Mouse (Mus musculus) adrenal gland, adult 2 months (tissue): ENCODE results near the gene Timp2. TPM values are rescaled to one million over a fixed set of nuclear protein-coding genes. Genes with fewer than 3 reads are reported as not detected.

Experiments
- DNase-seq: peaks from one replicate; pipeline ENCODE4 v3.0.0; 2021
- polyA plus RNA-seq: library from polyadenylated mRNA; depleted of rRNA; stranded (reverse); fragments of >200 nt; gene quantifications from 2 replicates; pipeline ENCODE4 v1.2.3, GENCODE M21; 2012
- total RNA-seq, 2 experiments: library from RNA; stranded (reverse); gene quantifications; 2 replicates each; pipeline ENCODE4 v1.2.3; 2021

The Timp2 gene
- total and polyA plus RNA-seq, 3 experiments, result 79.4 to 198 (median 89.7) TPM

DNA sequence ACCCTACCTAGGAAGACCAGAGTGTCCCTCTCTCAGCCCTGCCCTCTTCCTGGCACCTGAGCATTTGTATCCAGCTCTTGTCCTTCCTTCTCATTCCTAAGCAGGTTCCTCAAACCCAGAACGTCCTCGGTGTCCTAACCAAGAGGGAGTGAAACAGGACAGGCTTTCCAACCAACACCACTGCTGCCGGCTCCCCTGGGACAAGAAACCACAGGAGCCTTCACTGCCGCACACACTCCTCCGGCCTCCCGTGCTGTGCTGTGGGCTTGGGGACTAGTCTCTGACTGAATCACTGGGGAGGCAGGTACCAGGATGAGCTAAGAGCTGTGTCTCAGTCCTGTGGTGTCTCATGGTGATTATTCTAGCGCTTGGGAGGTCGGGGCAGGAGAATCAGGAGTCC, 14.1 kb upstream of the Timp2 start:
- DNase-seq, result no peak

DNA sequence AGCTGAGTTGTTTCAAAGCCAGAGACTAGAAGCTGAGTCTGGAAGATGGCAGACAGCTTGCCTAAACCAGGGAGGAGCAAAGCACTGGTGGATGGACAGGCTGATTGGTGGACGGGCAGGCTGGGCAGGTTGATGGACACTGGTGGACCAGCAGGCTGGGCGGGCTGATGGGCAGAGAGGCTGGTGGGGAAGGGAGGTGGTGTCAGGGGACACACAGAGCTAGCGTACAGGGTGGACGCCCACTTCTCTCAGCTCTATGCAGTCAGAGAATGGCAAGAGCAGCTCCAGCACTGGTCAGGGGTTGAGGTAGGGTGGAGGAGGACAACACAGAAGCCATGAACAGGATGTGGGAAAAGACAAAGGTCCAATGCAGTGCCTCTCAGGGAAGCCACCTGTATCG, 13.7 kb upstream of the Timp2 start:
- DNase-seq, result no peak

DNA sequence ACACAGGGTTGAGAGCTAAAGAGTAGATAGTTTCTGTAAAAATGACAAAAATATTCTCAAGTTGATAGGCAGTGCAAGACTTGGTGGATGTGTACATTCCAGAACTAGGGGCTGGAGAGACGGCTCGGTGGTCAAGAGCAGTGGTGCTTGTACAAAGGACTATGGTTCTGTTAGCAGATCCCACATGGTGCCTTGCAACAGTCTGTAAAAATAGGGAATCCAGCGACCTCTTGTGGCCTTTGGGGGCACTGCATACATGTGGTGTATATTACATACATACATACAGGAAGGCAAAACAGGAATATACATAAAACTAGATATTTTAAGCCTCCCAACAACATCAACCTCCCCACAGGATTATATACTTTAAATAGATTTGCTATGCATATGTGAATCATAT, 12.8 kb upstream of the Timp2 start:
- no peak for DNase-seq

- DNase-seq, result no peak
These were observed 11.0 kb upstream of the Timp2 start for GRCm38 (mm10) chr11:118366559-118366958.

DNA sequence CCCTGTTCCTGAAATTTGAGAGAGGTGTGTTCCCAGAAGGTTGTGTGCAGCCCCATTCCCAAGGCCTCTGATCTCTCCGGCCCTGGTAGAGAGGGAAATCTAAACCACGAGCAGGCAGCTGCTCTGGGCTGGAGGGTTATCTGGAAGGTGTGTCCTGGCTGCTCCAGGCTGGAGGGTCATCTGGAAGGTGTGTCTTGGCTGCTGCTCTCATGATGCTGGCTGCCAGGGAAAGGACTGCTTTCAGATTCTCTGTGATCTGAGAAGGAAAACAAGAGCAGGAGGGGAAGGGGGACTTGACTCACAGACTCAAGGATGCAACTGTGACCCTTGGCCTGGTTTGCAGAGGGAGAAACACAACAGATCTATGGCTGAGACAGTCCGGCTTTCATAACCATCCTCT, 10.6 kb upstream of the Timp2 start:
- no peak for DNase-seq

GRCm38 (mm10) chr11:118365171-118365570, 9.6 kb upstream of the Timp2 start:
- DNase-seq, result peak; percentile 36

DNA sequence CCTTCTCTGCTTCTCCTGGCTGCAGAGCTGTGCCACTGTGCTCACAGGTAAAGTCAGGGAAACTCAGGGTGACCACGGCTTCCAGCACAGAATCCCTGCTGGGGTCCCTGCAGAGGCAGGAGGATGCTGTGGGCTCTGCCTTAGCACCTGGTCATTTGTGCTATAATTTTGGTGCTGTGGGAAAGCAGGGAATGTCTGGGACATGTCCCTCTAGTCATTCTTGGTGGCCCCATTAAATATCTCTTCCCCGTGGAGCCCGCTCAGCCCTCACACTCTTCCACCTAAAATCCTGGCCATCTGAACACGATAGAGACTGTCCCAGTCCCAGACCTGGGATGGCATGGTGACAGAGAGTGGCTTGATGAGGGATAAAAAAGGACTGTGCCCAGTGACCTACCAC, 8.5 kb upstream of the Timp2 start:
- no peak for DNase-seq

DNA sequence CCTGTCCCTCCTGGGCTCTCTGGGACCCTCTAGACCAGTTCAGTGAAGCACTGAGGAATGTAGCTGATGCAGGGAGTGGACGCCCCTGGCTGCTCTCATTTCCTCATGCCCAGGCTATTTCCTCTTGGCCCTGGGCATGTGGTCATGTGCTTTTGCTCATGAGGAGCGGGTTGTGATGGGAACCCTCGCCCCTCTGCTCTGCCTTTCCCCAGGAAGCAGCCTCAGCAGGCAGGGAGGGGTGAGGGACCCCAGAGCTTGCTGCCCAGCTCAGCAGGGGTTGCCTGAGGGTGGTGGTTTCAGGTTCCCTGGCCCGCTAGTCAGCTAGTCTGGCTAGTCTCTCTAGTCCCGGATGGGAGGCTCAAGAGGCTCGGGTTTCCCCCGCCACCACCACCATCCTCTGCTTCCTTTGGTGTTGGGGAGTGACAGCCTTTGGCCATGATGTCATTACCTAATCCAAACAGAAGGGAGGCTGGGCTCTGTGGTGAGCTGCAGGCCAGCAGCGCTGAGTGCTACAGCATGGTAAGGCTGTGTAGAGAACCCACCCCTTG, 7.5 kb upstream of the Timp2 start:
- peak; percentile 53 for DNase-seq

- no peak for DNase-seq
These were observed 7.0 kb upstream of the Timp2 start for GRCm38 (mm10) chr11:118362501-118362900.

- DNase-seq, result no peak
These were observed 5.4 kb upstream of the Timp2 start for GRCm38 (mm10) chr11:118360907-118361341.

GRCm38 (mm10) chr11:118360491-118360890, 5.0 kb upstream of the Timp2 start:
- no peak for DNase-seq

DNA sequence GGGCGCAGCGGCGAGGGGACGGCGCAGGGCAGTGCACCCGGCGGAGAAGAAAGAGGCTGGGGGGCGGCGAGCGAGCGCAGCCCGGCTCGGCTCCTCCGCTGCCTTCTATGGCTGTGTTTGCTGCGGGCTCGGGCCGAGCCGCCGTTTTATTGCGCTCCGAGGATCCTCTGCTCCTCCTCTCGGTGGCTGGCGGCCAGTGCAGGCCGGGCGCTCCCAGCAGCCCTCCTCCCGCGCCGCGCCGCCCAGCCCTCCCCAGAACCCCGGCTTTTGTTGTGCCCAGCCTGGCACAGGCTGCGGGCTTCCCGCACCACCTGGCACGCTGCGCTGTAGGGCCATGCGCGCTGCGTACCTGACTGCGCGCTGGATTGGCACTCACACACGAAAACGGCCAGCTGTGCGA, 335 bp downstream of the Timp2 start:
- peak; percentile 91 for DNase-seq

DNA sequence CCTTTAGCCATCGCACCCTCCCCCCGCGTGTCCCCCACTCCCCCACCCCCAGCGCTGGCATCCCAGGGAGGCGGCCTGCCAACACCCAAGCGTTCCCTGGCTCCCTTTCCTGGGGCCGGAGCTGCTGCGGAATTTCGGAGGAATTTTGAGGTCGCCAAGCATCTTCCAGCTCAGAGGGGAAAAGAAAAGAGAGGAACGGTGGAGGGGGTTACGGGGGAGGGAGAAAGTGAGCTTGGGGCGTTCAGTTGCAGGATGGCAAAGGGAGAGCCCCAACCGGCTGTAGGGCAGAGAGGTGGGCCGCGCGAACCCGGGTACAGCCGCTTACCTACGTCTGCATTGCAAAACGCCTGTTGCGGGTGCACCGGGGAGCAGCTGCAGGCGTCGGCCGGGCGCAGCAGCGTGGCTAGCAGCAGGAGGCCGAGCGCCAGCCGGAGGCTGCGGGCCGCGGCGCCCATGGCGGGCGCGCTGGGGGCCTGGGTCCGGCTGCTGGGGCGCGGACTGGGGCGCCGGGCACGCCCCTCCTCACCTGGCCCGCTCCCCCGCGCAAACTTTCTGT, 826 bp downstream of the Timp2 start:
- no peak for DNase-seq

DNA sequence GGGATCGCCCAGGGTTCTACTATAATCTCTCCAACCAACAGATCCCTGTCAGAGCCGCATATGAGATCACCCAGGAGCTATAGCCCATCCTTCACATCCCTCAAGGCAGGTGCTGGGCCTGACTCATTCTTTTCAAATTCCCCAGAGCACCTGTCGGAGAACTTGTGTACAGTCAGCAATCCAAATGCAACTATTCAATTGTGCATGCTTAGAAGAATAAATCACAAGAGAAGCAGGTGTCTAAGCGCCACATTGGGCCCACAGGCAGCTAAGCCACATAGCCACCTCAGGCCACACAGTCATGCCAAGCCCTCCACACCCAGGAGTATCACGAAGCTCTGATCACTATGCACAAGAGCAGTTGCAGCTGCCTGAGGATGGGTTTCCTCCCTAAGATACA, 6.0 kb downstream of the Timp2 start:
- DNase-seq, result no peak

DNA sequence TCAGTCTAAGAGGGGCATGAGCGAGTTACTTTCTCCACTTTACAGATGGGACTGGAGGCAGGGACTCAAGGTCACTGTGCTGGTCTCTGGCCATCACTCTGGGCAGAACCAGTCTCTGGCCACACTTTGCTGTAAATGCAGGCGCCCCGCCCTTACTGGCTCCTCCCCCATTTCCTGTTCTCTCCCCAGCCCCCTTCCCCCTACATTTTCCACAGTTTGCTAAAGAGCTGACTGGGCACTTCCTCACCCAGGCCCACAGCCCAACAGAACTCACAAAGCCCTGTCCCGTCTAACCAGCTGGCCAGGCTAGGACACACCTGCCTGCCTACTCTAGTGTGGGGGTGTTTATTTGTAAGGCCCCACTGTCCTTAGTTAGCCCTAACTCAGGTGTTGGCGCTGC, 6.7 kb downstream of the Timp2 start:
- peak; percentile 35 for DNase-seq

- DNase-seq, result no peak
These were observed 7.1 kb downstream of the Timp2 start for GRCm38 (mm10) chr11:118348419-118348818.

DNA sequence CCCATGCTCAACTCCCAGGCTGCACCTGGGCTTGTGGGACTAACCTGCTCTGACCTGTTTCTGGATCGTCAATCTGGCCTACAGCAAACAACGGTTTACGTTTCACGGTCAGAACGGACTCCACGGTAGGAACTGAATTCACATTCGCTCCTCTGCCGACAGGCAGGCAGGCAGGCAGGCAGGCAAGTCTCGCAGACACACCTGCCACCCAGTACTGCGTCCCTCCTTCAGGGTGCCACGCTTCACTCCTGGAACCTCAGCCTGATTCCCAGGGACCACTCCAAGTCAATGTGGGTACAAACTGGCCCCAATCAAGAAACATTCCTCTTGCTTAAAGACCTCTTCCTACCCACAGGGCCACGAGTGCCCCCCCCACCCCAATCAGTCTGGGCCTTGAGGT, 7.6 kb downstream of the Timp2 start:
- DNase-seq, result no peak

GRCm38 (mm10) chr11:118347391-118347790, 8.1 kb downstream of the Timp2 start:
- no peak for DNase-seq

GRCm38 (mm10) chr11:118346395-118347096, 9.0 kb downstream of the Timp2 start:
- no peak for DNase-seq

- DNase-seq, result no peak
These were observed 9.8 kb downstream of the Timp2 start for GRCm38 (mm10) chr11:118345693-118346092.

- no peak for DNase-seq
These were observed 11.9 kb downstream of the Timp2 start for GRCm38 (mm10) chr11:118343629-118344028.

DNA sequence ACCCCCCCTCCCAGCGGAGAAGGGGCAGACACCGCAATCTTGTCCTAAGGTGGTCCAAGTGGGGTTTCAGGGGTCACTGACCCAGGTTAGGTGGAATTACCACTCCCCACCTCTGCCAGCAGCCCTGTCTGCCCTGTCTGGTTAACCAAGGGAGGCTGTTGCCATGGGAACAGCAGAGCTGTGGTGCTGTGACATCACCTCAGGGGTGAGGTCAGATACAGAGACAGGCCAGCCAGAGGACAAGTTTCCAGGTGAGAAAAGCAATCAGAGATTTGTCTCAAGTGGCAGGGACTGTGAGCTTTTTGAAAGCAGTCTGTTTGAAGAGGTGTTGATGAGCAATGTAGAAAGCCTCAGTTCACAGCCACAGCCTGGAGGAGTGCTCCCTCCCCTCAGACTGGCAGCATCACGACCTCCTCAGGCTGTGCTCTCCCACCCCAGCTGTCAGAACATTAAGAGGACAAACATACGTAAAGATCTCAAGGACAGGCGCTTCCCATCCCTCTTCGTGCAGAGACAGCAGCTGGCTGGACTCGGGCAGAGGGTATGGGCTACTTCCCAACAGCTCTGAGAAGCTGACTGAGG, 13.0 kb downstream of the Timp2 start, which contains the start of gene Cep295nl:
Gene Cep295nl, minus strand, starts transcription at position 101 of the 582 bp plus-strand sequence.
- DNase-seq, result no peak

- DNase-seq, result no peak
These were observed 17.9 kb downstream of the Timp2 start for GRCm38 (mm10) chr11:118337491-118338168.
